Mouse (Mus musculus): ENCODE results near the gene Pkn1. TPM values are rescaled to one million over a fixed set of nuclear protein-coding genes. Genes with fewer than 3 reads are reported as not detected.

Pkn1 gene
- total RNA-seq, 2 experiments from 2014 or later: 52.9 to 65.1 TPM

- no peak for DNase-seq (ENCODE audit: low spot score in 2 of 2)
- intact Hi-C loops (cut with DNase I): loop anchor here (5.0 to 10.0 kb wide), 3 partner anchors 47 to 229 kb away; partner anchors contain the start of genes Asf1b and Gm10644
Measured at GRCm38 (mm10) chr8:83725521-83726102, 26.6 kb upstream of the Pkn1 start.

DNA sequence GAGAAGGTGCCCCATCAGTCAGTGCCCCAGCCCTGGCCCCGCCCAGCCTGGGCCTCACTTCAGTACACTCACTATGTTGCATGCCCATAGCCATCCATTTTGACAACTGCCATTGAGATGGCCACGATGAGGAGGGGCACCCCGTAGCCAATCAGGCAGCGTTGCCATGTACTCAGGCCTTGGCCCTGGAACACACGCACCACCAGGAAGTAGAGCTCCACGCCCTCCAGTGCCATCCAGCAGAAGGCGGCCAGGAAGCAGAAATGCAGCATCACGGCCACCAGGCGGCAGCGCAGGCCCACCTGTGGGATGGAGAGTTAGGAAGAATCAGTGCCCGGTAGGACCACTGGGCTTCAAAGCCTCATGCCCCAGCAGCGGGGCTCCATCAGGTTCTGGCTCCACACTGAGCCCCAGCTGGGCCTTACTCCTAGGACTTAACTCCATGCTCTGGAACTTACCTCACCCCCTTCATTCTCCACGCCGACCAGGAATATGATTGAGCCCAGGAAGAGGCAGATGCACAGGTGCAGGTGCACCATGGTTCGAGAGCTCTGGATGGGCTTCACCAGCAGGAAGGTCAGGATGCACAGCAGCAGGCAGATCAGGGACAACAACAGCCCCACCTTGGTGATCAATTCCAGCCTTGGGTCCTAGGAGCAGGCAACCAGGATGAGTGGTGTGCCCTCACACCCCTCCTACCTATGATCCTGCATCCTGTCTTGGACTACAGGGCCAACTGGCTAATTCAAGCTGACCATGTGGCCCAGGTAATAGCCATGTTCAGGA lies 25.9 kb upstream of the Pkn1 start:
- DNase-seq (ENCODE audit: low spot score in 2 of 2): peak; percentile 76 to 80
- intact Hi-C loops (cut with DNase I): loop anchor here (5.0 to 10.0 kb wide), 3 partner anchors 47 to 230 kb away; partner anchors contain the start of genes Asf1b and Gm10644

GRCm38 (mm10) chr8:83723447-83724083 lies 24.6 kb upstream of the Pkn1 start:
- DNase-seq (ENCODE audit: low spot score in 2 of 2): no peak
- intact Hi-C loops (cut with DNase I): loop anchor here (10.0 kb wide), 1 partner anchor 231 kb away; the partner anchor contains the start of genes Asf1b and Gm10644

DNA sequence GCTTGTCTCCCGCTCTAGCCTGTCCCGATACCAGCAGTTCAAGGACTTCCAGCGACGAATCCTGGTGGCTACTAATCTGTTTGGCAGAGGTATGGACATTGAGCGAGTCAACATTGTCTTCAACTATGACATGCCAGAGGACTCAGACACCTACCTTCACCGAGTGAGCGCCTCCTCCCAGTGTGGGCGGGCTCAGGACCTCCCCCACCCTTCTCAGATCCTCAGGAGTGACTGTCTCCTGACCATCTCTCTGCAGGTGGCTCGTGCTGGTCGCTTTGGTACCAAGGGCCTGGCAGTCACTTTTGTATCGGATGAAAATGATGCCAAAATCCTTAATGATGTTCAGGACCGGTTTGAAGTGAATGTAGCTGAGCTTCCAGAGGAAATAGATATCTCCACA lies 23.7 kb upstream of the Pkn1 start:
- intact Hi-C loops (cut with DNase I): loop anchor here (10.0 kb wide), 1 partner anchor 232 kb away; the partner anchor contains the start of genes Asf1b and Gm10644
- no peak for DNase-seq (ENCODE audit: low spot score in 2 of 2)

DNA sequence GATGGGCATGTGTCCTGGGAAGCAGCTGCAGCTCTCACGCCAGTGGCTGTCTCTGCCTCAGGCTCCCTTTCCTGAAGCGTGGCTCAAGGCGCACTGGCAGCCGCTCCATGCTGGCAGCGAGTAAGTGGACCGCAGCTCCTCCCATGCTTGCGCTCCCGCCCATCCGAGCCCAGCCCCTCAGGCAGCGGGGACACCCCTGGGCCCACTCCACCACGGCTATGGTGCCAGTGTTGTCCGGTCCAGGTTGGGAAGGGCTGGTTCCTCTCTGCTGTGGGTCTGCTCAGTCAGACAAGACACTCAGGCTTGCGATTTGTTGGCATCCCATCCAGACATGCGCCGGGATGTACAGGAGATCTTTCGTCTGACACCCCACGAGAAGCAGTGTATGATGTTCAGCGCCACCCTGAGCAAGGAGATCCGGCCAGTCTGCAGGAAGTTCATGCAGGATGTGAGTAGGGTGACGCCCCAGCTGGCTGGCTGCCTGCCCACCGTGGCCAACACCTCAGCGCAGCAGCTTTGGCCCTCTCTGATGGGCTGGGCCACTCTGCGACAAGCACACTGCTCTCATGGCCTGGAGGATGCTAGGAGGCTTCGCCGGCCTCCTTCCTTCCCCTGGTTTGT lies 22.5 kb upstream of the Pkn1 start:
- DNase-seq (ENCODE audit: low spot score in 2 of 2): no peak
- intact Hi-C loops (cut with DNase I): loop anchor here (10.0 kb wide), 1 partner anchor 233 kb away; the partner anchor contains the start of genes Asf1b and Gm10644

GRCm38 (mm10) chr8:83719693-83720092 lies 20.7 kb upstream of the Pkn1 start:
- intact Hi-C loops (cut with DNase I): loop anchor here (5.0 to 10.0 kb wide), 2 partner anchors 52 to 235 kb away; partner anchors contain the start of genes Asf1b, Gm10644 and Ptger1
- no peak for DNase-seq (ENCODE audit: low spot score in 2 of 2)

DNA sequence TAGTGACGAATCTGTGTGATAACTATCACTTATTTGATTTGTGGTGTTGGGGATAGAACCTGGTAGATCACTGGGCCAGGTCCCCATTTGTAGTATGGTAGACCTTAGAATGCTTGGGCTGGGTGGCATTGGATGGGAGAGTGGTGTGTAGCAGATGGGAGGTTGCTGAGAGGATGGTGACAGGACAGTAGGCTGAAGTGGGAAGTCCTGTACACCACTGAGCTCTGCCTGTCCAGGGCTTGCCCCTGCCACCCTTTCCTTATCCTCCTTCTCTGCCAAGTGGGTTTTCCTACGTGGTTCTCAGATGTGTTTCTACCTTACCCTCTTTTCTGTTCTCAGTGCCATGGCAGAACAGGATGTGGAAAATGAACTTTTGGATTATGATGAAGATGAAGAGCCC lies 20.1 kb upstream of the Pkn1 start:
- no peak for DNase-seq (ENCODE audit: low spot score in 2 of 2)
- intact Hi-C loops (cut with DNase I): loop anchor here (5.0 kb wide), 1 partner anchor 52 kb away; the partner anchor contains the start of gene Ptger1

- intact Hi-C loops (cut with DNase I): loop anchor here (5.0 kb wide), 1 partner anchor 49 kb away; the partner anchor contains the start of gene Ptger1
- no peak for DNase-seq (ENCODE audit: low spot score in 2 of 2)
Measured at GRCm38 (mm10) chr8:83716563-83716962, 17.6 kb upstream of the Pkn1 start.

GRCm38 (mm10) chr8:83715771-83716170 lies 16.8 kb upstream of the Pkn1 start:
- intact Hi-C loops (cut with DNase I): loop anchor here (5.0 kb wide), 1 partner anchor 48 kb away; the partner anchor contains the start of gene Ptger1
- DNase-seq (ENCODE audit: low spot score in 2 of 2): no peak

DNA sequence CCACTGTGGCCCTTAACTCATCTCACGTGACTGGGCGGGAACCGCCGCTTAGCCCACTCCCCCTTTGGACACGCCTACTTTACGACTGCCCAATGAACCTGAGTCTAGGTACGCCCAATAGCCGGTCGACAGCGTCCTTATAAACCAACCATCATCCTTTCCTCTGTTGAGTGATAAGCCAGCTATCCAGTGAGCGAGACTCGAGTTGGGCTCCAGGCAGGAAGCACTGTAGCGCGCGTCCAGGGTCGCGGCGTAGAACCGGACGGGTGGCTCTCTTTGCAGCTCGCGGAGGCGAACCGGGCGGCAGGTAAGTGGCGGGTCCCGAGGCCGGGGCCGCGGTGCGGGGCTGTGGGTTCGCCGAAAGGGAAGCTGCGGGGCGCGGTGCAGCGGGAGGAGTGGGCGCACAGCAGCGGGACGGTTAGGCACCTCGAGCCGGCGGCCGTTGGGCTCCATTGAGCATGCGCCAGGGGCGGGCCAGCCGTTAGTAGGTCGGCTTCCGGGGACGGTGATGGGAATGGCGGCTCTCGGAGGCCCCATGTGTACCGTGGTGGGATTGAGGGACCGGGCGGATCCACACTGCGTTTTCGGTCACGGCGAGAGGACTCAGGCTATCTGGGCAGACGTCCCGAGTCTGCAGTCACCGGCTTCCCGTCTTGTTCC lies 16.2 kb upstream of the Pkn1 start, which contains the start of gene Ddx39:
Gene Ddx39, plus strand, starts transcription at position 147 of the 660 bp plus-strand sequence.
- intact Hi-C loops (cut with DNase I): loop anchor here (5.0 kb wide), 1 partner anchor 48 kb away; the partner anchor contains the start of gene Ptger1
- DNase-seq (ENCODE audit: low spot score in 2 of 2): peak; percentile 97 to 98

DNA sequence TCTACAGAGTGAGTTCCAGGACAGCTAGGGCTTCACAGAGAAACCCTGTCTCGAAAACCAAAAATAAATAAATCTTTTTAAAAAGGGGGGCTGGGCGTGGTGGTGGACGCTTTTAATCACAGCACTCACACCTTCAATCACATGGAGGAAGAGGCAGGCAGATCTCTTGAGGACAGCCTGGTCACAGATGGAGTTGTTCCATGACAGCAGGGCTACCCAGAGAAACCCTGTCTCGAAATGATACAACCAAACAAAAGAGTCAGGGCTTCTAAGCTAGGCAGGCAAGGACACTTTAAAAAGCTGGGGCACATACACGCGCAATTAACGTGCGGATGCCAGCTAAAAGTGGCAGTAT lies 15.7 kb upstream of the Pkn1 start:
- intact Hi-C loops (cut with DNase I): loop anchor here (5.0 kb wide), 1 partner anchor 47 kb away; the partner anchor contains the start of gene Ptger1
- DNase-seq (ENCODE audit: low spot score in 2 of 2): no peak

- intact Hi-C loops (cut with DNase I): no loop called here
- peak in 1 of 2 experiments; percentile 66 for DNase-seq (ENCODE audit: low spot score in 2 of 2)
Measured at GRCm38 (mm10) chr8:83707554-83707953, 8.6 kb upstream of the Pkn1 start.

DNA sequence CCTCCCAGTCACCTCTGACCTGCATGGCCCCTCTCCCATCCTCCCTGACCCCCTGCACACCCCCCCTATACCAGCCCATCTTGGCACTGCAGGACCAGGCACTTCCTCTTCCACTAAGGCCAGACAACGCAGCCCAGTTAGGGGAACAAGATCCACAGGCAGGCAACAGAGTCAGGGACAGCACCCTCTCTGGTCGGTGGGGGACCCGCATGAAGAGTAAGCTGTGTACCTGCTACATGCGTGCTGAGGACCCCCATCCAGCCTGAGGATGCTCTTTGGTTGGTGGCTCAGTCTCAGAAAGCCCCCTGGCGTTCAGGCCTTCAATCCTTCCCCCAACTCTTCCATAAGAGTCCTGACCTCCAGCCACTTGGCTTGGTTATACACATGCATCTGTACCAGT lies 7.4 kb upstream of the Pkn1 start:
- no peak for DNase-seq (ENCODE audit: low spot score in 2 of 2)
- intact Hi-C loops (cut with DNase I): no loop called here

GRCm38 (mm10) chr8:83703426-83703825 lies 4.4 kb upstream of the Pkn1 start:
- peak in 1 of 2 experiments; percentile 47 for DNase-seq (ENCODE audit: low spot score in 2 of 2)
- intact Hi-C loops (cut with DNase I): no loop called here

GRCm38 (mm10) chr8:83700423-83701085 lies 1.6 kb upstream of the Pkn1 start:
- no peak for DNase-seq (ENCODE audit: low spot score in 2 of 2)
- intact Hi-C loops (cut with DNase I): no loop called here

- DNase-seq (ENCODE audit: low spot score in 2 of 2): no peak
- intact Hi-C loops (cut with DNase I): loop anchor here (5.0 kb wide), 1 partner anchor 37 kb away; no protein-coding TSS in a partner anchor
Measured at GRCm38 (mm10) chr8:83699566-83699965, 587 bp upstream of the Pkn1 start.

GRCm38 (mm10) chr8:83698291-83698660 lies 703 bp downstream of the Pkn1 start:
- peak in 1 of 2 experiments; percentile 62 for DNase-seq (ENCODE audit: low spot score in 2 of 2)
- intact Hi-C loops (cut with DNase I): loop anchor here (5.0 kb wide), 1 partner anchor 36 kb away; no protein-coding TSS in a partner anchor
